Mouse (Mus musculus) stomach, postnatal 0 days (tissue): ENCODE results near the gene Habp4. TPM values are rescaled to one million over a fixed set of nuclear protein-coding genes. Genes with fewer than 3 reads are reported as not detected.

Source experiments
- ATAC-seq: fragments of 200-750 bp; cut with Nextera tagmentation; 2 replicates; pipeline ENCODE4 v1.8.0; 2017; ENCODE audit not compliant: low FRiP score, low TSS enrichment
- DNase-seq: peaks from one replicate; pipeline ENCODE4 v3.0.0-alpha.2; 2016; ENCODE audit warnings: low spot score
- H3K27ac ChIP-seq: fragments of 300-500 bp; sonication (generic); replicated peaks from 2 replicates; pipeline ENCODE4 v1.5.1; 2014; ENCODE audit warnings: mild to moderate bottlenecking, control low read depth
- H3K27me3 ChIP-seq: fragments of 300-500 bp; sonication (generic); 2 replicates; pipeline ENCODE4 v1.6.1; 2014; ENCODE audit warnings: low read length; ENCODE audit not compliant: control insufficient read depth, insufficient read depth
- H3K36me3 ChIP-seq: fragments of 300-500 bp; sonication (generic); 2 replicates; pipeline ENCODE4 v1.6.1; 2014; ENCODE audit warnings: low read length, mixed read lengths; ENCODE audit not compliant: control insufficient read depth, insufficient read depth
- H3K4me1 ChIP-seq: fragments of 300-500 bp; sonication (generic); replicated peaks from 2 replicates; pipeline ENCODE4 v1.6.1; 2014; ENCODE audit warnings: antibody characterized with exemption; ENCODE audit not compliant: control insufficient read depth, insufficient read depth
- H3K4me2 ChIP-seq: fragments of 300-500 bp; sonication (generic); replicated peaks from 2 replicates; pipeline ENCODE4 v1.6.1; 2014; ENCODE audit warnings: low read depth, mild to moderate bottlenecking, control low read depth, moderate library complexity
- H3K4me3 ChIP-seq: fragments of 300-500 bp; sonication (generic); 2 replicates; pipeline ENCODE4 v1.5.1; 2014; ENCODE audit warnings: low read depth, low read length, control low read depth
- H3K9ac ChIP-seq: fragments of 300-500 bp; sonication (generic); 2 replicates; pipeline ENCODE4 v1.6.1; 2014; ENCODE audit warnings: mild to moderate bottlenecking, low read length, control low read depth, mixed read lengths
- H3K9me3 ChIP-seq: fragments of 300-500 bp; sonication (generic); 2 replicates; pipeline ENCODE4 v1.6.1; 2016; ENCODE audit warnings: low read length; ENCODE audit not compliant: control insufficient read depth
- CTCF ChIP-seq: IDR thresholded peaks from 2 replicates; pipeline ENCODE4 v1.5.1; 2016; ENCODE audit warnings: antibody characterized with exemption, low read depth, mild to moderate bottlenecking, moderate library complexity
- EP300 ChIP-seq: optimal IDR thresholded peaks from 2 replicates; pipeline ENCODE3; 2016; ENCODE audit warnings: antibody characterized with exemption
- WGBS: fragments of 180-500 bp; shearing (Covaris S2); extraction: QIAGEN DNeasy Blood & Tissue Kit; methylation state at CpG from one replicate; pipeline ENCODE4 v1.1.7; 2014; 5-methylcytosine and 5-hydroxymethylcytosine counted together
- polyA plus RNA-seq: library from polyadenylated mRNA; unstranded; fragments of >200 nt; fragmentation: Nextera tagmentation; extraction: Ambion mirVana; gene quantifications from 2 replicates; pipeline ENCODE4 v1.2.1, GENCODE M21; 2015

Gene Habp4
- polyA plus RNA-seq, 1 experiment from 2014 or later: 11.9 TPM

GRCm38 (mm10) chr13:64180300-64180699 lies 18.7 kb downstream of the Habp4 start:
- DNase-seq (no peak), ATAC-seq (no peak)
- Histone ChIP-seq H3K27ac (no peak overlapping the region), H3K36me3 (peaks cover 5% of the 10 kb centered on the region; the same call in 1 of the 2 replicates), H3K9ac (no peak overlapping the region), H3K4me3 (no peak overlapping the region), H3K9me3 (no peaks in the 10 kb centered on the region), H3K4me2 (no peak overlapping the region), H3K4me1 (no peaks in the 10 kb centered on the region), H3K27me3 (no peaks in the 10 kb centered on the region)
- TF ChIP-seq EP300: no peak
- TF ChIP-seq CTCF: peak; percentile 55
- 90% methylated on average over 4 of the region's 4 CpGs for WGBS

GRCm38 (mm10) chr13:64180888-64181287 lies 19.3 kb downstream of the Habp4 start:
- peak; percentile 54 for DNase-seq
- 0 out of 2 replicates have a peak, but pooled peaks have one; percentile 52 for ATAC-seq
- Histone ChIP-seq H3K9ac (no peak overlapping the region), H3K27me3 (no peaks in the 10 kb centered on the region), H3K27ac (no peak overlapping the region), H3K4me2 (no peak overlapping the region), H3K36me3 (peaks cover 5% of the 10 kb centered on the region; the same call in 1 of the 2 replicates), H3K4me3 (no peak overlapping the region), H3K4me1 (no peaks in the 10 kb centered on the region), H3K9me3 (no peaks in the 10 kb centered on the region)
- WGBS: 67% methylated on average over 3 of the region's 3 CpGs
- TF ChIP-seq EP300 (no peak), CTCF (peak; percentile 78)

GRCm38 (mm10) chr13:64182091-64182490 lies 20.5 kb downstream of the Habp4 start:
- Histone ChIP-seq H3K36me3 (peaks cover 5% of the 10 kb centered on the region; the same call in 1 of the 2 replicates), H3K4me2 (no peak overlapping the region), H3K9ac (no peak overlapping the region), H3K4me1 (no peaks in the 10 kb centered on the region), H3K4me3 (no peak overlapping the region), H3K9me3 (no peaks in the 10 kb centered on the region), H3K27me3 (no peaks in the 10 kb centered on the region), H3K27ac (no peak overlapping the region)
- ATAC-seq (no peak), DNase-seq (no peak)
- WGBS: 80% methylated on average over 2 of the region's 2 CpGs
- TF ChIP-seq CTCF: no peak
- no peak for TF ChIP-seq EP300

GRCm38 (mm10) chr13:64183583-64183982 lies 22.0 kb downstream of the Habp4 start:
- Histone ChIP-seq H3K9me3 (no peaks in the 10 kb centered on the region), H3K27me3 (no peaks in the 10 kb centered on the region), H3K4me3 (no peak overlapping the region), H3K27ac (no peak overlapping the region), H3K36me3 (0 out of 2 replicates have a peak, but pooled peaks cover 3% of the 10 kb centered on the region), H3K4me1 (no peaks in the 10 kb centered on the region), H3K9ac (no peak overlapping the region), H3K4me2 (no peak overlapping the region)
- ATAC-seq (no peak), DNase-seq (no peak)
- 87% methylated on average over 4 of the region's 4 CpGs for WGBS
- TF ChIP-seq CTCF (no peak), EP300 (no peak)

GRCm38 (mm10) chr13:64184361-64184760 lies 22.7 kb downstream of the Habp4 start:
- H3K27ac ChIP-seq: no peak overlapping the region
- H3K4me3 ChIP-seq: no peak overlapping the region
- H3K36me3 ChIP-seq: 0 out of 2 replicates have a peak, but pooled peaks cover 3% of the 10 kb centered on the region
- ATAC-seq: no peak
- TF ChIP-seq EP300 (no peak), CTCF (no peak)
- H3K9me3 ChIP-seq: no peaks in the 10 kb centered on the region
- no peaks in the 10 kb centered on the region for H3K27me3 ChIP-seq
- H3K4me1 ChIP-seq: no peaks in the 10 kb centered on the region
- DNase-seq: no peak
- H3K4me2 ChIP-seq: no peak overlapping the region
- 84% methylated on average over 10 of the region's 10 CpGs for WGBS
- H3K9ac ChIP-seq: no peak overlapping the region

- DNase-seq (no peak), ATAC-seq (no peak)
- 63% methylated on average over 7 of the region's 7 CpGs for WGBS
- Histone ChIP-seq H3K27me3 (no peaks in the 10 kb centered on the region), H3K4me3 (no peak overlapping the region), H3K9ac (no peak overlapping the region), H3K27ac (no peak overlapping the region), H3K4me2 (no peak overlapping the region), H3K4me1 (no peaks in the 10 kb centered on the region), H3K9me3 (no peaks in the 10 kb centered on the region), H3K36me3 (0 out of 2 replicates have a peak, but pooled peaks cover 3% of the 10 kb centered on the region)
- no peak for TF ChIP-seq CTCF
- no peak for TF ChIP-seq EP300
Measured at GRCm38 (mm10) chr13:64185176-64185575, 23.6 kb downstream of the Habp4 start.
